Mouse (Mus musculus) olfactory bulb, adult 2 months (tissue): ENCODE results near the gene Gfm1.

Source experiments
- CTCF ChIP-seq: fragments of 200-500 bp; IDR thresholded peaks from 2 replicates; pipeline ENCODE4 v1.5.1; 2012; ENCODE audit warnings: low read depth, mild to moderate bottlenecking, low read length, moderate library complexity; ENCODE audit not compliant: insufficient read depth
- POLR2A ChIP-seq: fragments of 200-500 bp; IDR thresholded peaks from 2 replicates; pipeline ENCODE4 v1.6.1; 2012; ENCODE audit warnings: mild to moderate bottlenecking, low read depth, low read length, moderate library complexity; ENCODE audit not compliant: insufficient read depth

GRCm38 (mm10) chr3:67429999-67430380, at the start of gene Gfm1:
- TF ChIP-seq CTCF = peak; percentile 80
- TF ChIP-seq POLR2A = peak; percentile 70
